Mouse (Mus musculus): Measurements from ENCODE around the gene Ccr10.

GRCm38 (mm10) chr11:101164351-101164665, 10.9 kb downstream of the Ccr10 start:
- no peak for TF ChIP-seq GATA1 (IDR thresholded peaks at IDR 0.05; ENCODE audit: low read length)
- no peak for TF ChIP-seq TAL1 (IDR thresholded peaks at IDR 0.05; ENCODE audit: low read length)

Data from erythroblast, embryonic 14.5 days (primary cell).